Mouse (Mus musculus) heart, embryonic 14.5 days (tissue): ENCODE measurements at regions not wholly inside any gene's neighbourhood (a gene's known extent, or its start where the extent isn't known, plus 50 kb on each side); places are given as distances from the start of the nearest gene placed in this dataset.

Source experiments
- ATAC-seq: fragments of 200-750 bp; cut with Nextera tagmentation; 2 replicates; pipeline ENCODE4 v1.8.0; 2017; ENCODE audit warnings: low read depth, moderate TSS enrichment; ENCODE audit not compliant: insufficient number of reproducible peaks, insufficient read depth, low FRiP score
- H3K27ac ChIP-seq, 2 experiments: fragments of 200-500 bp in 1 of 2; fragments of 300-500 bp in 1 of 2; sonication (generic) in 1 of 2; replicated peaks in 1 of 2; 2 replicates each; pipeline ENCODE4 v1.5.1; 2012 to 2014; ENCODE audit warnings: low read depth in 2 of 2, low read length in 2 of 2, control low read depth in 1 of 2, mild to moderate bottlenecking in 1 of 2, mixed read lengths in 1 of 2; ENCODE audit not compliant: control insufficient read depth in 1 of 2, insufficient read depth in 1 of 2
- H3K27me3 ChIP-seq: fragments of 300-500 bp; sonication (generic); 2 replicates; pipeline ENCODE4 v1.6.1; 2014; ENCODE audit warnings: mild to moderate bottlenecking, low read length, control low read depth; ENCODE audit not compliant: control insufficient read depth, insufficient read depth
- H3K36me3 ChIP-seq: fragments of 300-500 bp; sonication (generic); 2 replicates; pipeline ENCODE4 v1.6.1; 2014; ENCODE audit warnings: mild to moderate bottlenecking, control low read depth, low read length, mixed read lengths; ENCODE audit not compliant: control insufficient read depth, insufficient read depth
- H3K4me1 ChIP-seq, 2 experiments: fragments of 200-500 bp in 1 of 2; fragments of 300-500 bp in 1 of 2; sonication (generic) in 1 of 2; 2 replicates each; pipeline ENCODE4 v1.6.1; 2012 to 2014; ENCODE audit warnings: low read length in 2 of 2, control low read depth in 1 of 2, mixed read lengths in 1 of 2; ENCODE audit not compliant: control insufficient read depth in 2 of 2, insufficient read depth in 2 of 2
- H3K4me2 ChIP-seq: fragments of 300-500 bp; sonication (generic); 2 replicates; pipeline ENCODE4 v1.6.1; 2014; ENCODE audit warnings: mild to moderate bottlenecking, low read length
- H3K4me3 ChIP-seq, 2 experiments: fragments of 200-500 bp in 1 of 2; fragments of 300-500 bp in 1 of 2; sonication (generic) in 1 of 2; 2 replicates each; pipeline ENCODE4 v1.5.1; 2012 to 2014; ENCODE audit warnings: low read length in 2 of 2, mild to moderate bottlenecking in 2 of 2, control low read depth in 1 of 2, low read depth in 1 of 2, moderate library complexity in 1 of 2; ENCODE audit not compliant: control insufficient read depth in 1 of 2, insufficient read depth in 1 of 2
- H3K9ac ChIP-seq: fragments of 300-500 bp; sonication (generic); 2 replicates; pipeline ENCODE4 v1.6.1; 2014; ENCODE audit warnings: mild to moderate bottlenecking, low read length
- H3K9me3 ChIP-seq: fragments of 300-500 bp; sonication (generic); 2 replicates; pipeline ENCODE4 v1.6.1; 2016; ENCODE audit warnings: low read length, control low read depth; ENCODE audit not compliant: control insufficient read depth
- WGBS: fragments of 180-500 bp; shearing (Covaris S2); extraction: QIAGEN DNeasy Blood & Tissue Kit; methylation state at CpG from one replicate; pipeline ENCODE4 v1.1.7; 2014; 5-methylcytosine and 5-hydroxymethylcytosine counted together

- no peaks in the 10 kb centered on the region for H3K4me1 ChIP-seq
- no peak for ATAC-seq
- 79% methylated on average over 5 of the region's 5 CpGs for WGBS
Measured at GRCm38 (mm10) chr11:85966207-85966606, 80.0 kb downstream of the Tbx4 start.

GRCm38 (mm10) chr11:85970287-85970686 lies 84.1 kb downstream of the Tbx4 start:
- no peak for ATAC-seq
- Histone ChIP-seq H3K4me1 (no peaks in the 10 kb centered on the region), H3K36me3 (no peaks in the 10 kb centered on the region), H3K9ac (no peak overlapping the region), H3K4me2 (no peak overlapping the region), H3K4me3 (no peak overlapping the region), H3K27me3 (0 out of 2 replicates have a peak, but pooled peaks cover 6% of the 10 kb centered on the region), H3K27ac (no peak overlapping the region), H3K9me3 (no peaks in the 10 kb centered on the region)
- WGBS, result 50% methylated on average over 2 of the region's 2 CpGs

More at GRCm38 (mm10) chr11:85966207-85966606, 80.0 kb downstream of the Tbx4 start:
- no peaks in the 10 kb centered on the region for H3K9me3 ChIP-seq
- no peak overlapping the region for H3K27ac ChIP-seq
- no peak overlapping the region for H3K4me2 ChIP-seq
- no peak overlapping the region for H3K9ac ChIP-seq
- H3K27me3 ChIP-seq, result no peaks in the 10 kb centered on the region
- no peaks in the 10 kb centered on the region for H3K36me3 ChIP-seq
- no peak overlapping the region for H3K4me3 ChIP-seq

DNA sequence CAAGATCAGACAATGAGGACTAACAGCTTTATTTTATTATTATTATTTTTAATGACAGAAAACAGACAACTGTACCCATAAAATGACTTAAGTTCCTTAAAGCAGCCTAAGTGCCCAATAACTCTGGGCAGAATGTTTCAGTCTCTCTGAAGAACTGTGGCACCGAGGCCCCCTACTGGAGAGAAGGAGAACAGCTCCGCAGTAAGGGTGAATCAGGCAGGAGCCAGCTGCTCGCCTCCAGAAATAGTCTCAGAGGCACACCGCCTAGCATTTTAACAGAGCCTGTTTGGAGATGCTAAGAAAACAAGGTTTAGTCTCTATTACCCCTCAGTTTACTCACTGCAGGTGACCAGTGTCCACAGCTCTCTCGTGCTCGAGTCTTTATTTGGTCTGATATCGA lies 86.2 kb downstream of the Tbx4 start:
- H3K27me3 ChIP-seq, result 0 out of 2 replicates have a peak, but pooled peaks cover 6% of the 10 kb centered on the region
- H3K4me3 ChIP-seq, result no peak overlapping the region
- H3K4me2 ChIP-seq, result no peak overlapping the region
- H3K27ac ChIP-seq, result no peak overlapping the region
- 21% methylated on average over 7 of the region's 7 CpGs for WGBS
- H3K4me1 ChIP-seq, result no peaks in the 10 kb centered on the region
- H3K36me3 ChIP-seq, result no peaks in the 10 kb centered on the region
- H3K9me3 ChIP-seq, result no peaks in the 10 kb centered on the region
- no peak overlapping the region for H3K9ac ChIP-seq
- no peak for ATAC-seq

- no peak overlapping the region for H3K27ac ChIP-seq
- no peaks in the 10 kb centered on the region for H3K4me1 ChIP-seq
- no peak overlapping the region for H3K4me3 ChIP-seq
- 71% methylated on average over 5 of the region's 5 CpGs for WGBS
- no peak overlapping the region for H3K4me2 ChIP-seq
- ATAC-seq, result no peak
- no peaks in the 10 kb centered on the region for H3K9me3 ChIP-seq
- H3K36me3 ChIP-seq, result no peaks in the 10 kb centered on the region
- 0 out of 2 replicates have a peak, but pooled peaks cover 6% of the 10 kb centered on the region for H3K27me3 ChIP-seq
- no peak overlapping the region for H3K9ac ChIP-seq
Measured at GRCm38 (mm10) chr11:85973736-85974135, 87.5 kb downstream of the Tbx4 start.

- Histone ChIP-seq H3K4me2 (no peak overlapping the region), H3K4me3 (no peak overlapping the region), H3K27me3 (0 out of 2 replicates have a peak, but pooled peaks cover 6% of the 10 kb centered on the region), H3K36me3 (no peaks in the 10 kb centered on the region), H3K9ac (no peak overlapping the region), H3K27ac (no peak overlapping the region), H3K9me3 (no peaks in the 10 kb centered on the region), H3K4me1 (no peaks in the 10 kb centered on the region)
- WGBS, result 82% methylated on average over 18 of the region's 18 CpGs
- ATAC-seq, result no peak
Measured at GRCm38 (mm10) chr11:85976693-85977434, 90.6 kb downstream of the Tbx4 start.

- H3K36me3 ChIP-seq, result no peaks in the 10 kb centered on the region
- H3K9me3 ChIP-seq, result no peaks in the 10 kb centered on the region
- no peaks in the 10 kb centered on the region for H3K4me1 ChIP-seq
- H3K27me3 ChIP-seq, result no peaks in the 10 kb centered on the region
- ATAC-seq, result no peak
- WGBS, result 84% methylated on average over 11 of the region's 11 CpGs
- H3K4me3 ChIP-seq, result no peak overlapping the region
- no peak overlapping the region for H3K4me2 ChIP-seq
- no peak overlapping the region for H3K27ac ChIP-seq
- H3K9ac ChIP-seq, result no peak overlapping the region
Measured at GRCm38 (mm10) chr11:85980388-85980787, 94.2 kb downstream of the Tbx4 start.

GRCm38 (mm10) chr11:85981561-85981960 lies 95.3 kb downstream of the Tbx4 start:
- 78% methylated on average over 4 of the region's 4 CpGs for WGBS
- Histone ChIP-seq H3K27me3 (no peaks in the 10 kb centered on the region), H3K27ac (no peak overlapping the region), H3K9ac (no peak overlapping the region), H3K9me3 (no peaks in the 10 kb centered on the region), H3K4me1 (no peaks in the 10 kb centered on the region), H3K36me3 (no peaks in the 10 kb centered on the region), H3K4me3 (no peak overlapping the region), H3K4me2 (no peak overlapping the region)
- ATAC-seq, result no peak

DNA sequence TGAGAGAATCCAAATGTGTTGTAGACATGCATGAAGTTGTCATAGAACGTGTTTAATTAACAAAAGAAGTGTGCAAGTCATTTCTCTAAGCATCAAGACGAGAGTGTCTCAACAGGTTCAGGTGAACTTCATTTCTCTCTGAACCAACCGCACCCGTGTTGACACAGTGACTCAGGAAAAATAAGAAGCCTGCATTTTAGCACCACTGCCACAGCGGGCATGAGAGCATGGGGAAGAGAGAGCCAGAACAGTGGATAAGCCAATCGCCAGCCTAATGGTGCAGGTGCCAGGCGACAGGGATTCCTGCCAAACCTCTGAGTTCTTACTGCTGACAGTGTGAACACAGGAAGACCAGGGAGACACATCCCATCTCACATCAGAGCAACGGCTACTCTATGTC lies 100.1 kb downstream of the Tbx4 start:
- H3K4me3 ChIP-seq, result no peak overlapping the region
- H3K9ac ChIP-seq, result no peak overlapping the region
- H3K9me3 ChIP-seq, result no peaks in the 10 kb centered on the region
- no peak overlapping the region for H3K4me2 ChIP-seq
- WGBS, result 73% methylated on average over 8 of the region's 8 CpGs
- H3K27me3 ChIP-seq, result peaks cover 18% of the 10 kb centered on the region; the same call in 1 of the 2 replicates
- H3K4me1 ChIP-seq, result peaks cover 3 to 5% of the 10 kb centered on the region in 2 experiments; a peak in 1 of 4 replicates
- ATAC-seq, result no peak
- no peaks in the 10 kb centered on the region for H3K36me3 ChIP-seq
- H3K27ac ChIP-seq, result no peak overlapping the region
